Mouse (Mus musculus) frontal cortex, postnatal 25 days (tissue): ENCODE data around the gene Prr19.
A peak's percentile ranks its signal among the peaks of the same experiment; 100 is the strongest.
"Not testable (repeated sequence)": the region's sequence is repeated elsewhere in the genome, so short reads cannot be mapped to it uniquely, and the experiment has no call there.

Experiments used
- DNase-seq, 2 experiments: peaks; one replicate each; pipeline ENCODE4 v3.0.0; 2022; ENCODE audit warnings: low spot score in 2 of 2

The Prr19 gene

DNA sequence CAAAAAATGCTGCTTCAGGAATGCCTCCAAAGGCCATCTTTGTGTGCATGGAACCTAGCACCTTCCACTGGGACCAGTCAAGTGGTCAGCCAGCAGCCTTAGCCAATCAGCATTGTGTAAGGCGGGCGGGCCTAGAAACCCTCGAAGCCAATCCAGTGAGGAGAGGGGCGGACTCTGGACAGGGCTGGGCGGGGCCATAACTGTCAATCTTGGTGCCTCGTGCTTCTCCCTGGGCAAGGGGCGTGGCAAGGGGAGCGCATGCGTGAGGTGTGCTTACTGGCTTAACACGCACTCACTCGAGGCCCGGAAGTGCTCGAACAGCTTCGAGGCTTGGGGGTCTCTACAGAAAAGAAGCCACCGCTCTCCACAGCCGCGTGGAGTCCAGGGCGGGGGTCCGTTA, at the start of gene Prr19:
Prr19 (plus strand) TSS at position 349 of the 400 bp plus-strand sequence.
- DNase-seq: no peak

DNA sequence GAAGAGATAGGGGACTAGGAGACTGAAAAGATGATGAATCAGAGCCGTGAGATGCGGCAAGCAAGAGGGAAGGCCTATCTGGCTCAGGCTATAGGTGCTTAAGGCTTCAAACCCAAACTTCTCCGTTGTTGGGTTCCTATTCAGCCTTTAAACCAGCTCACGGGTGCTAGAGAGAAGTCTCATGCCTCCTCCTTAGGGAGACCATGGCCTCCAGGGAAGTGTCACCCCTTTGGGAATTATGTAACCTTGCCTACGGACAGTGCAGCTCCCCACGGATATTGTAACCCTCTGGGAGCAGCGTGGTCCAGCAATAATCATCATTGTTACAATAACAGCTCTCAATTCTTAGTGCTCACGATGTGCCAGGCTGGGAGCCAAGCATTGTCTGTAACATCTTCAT, 49.4 kb upstream of the Prr19 start:
- DNase-seq: no peak

DNA sequence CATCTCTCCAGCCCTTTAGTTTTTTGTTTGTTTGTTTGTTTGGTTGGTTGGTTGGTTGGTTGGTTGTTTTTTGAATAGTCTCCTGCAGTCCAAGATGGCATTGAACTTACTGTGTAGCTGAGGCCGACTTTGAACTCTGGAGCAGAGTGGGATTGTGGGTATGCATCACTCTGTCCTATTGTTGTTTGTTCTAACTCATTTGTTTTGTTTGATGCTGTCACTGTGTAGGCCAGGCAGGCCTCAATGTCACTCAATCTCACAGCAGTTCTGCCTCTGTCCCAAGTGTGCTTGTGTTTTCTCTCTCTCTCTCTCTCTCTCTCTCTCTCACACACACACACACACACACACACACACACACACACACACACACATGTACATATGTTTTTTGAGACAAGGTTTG, 39.3 kb upstream of the Prr19 start:
- DNase-seq: no peak

GRCm38 (mm10) chr7:25263968-25264870, 37.0 kb upstream of the Prr19 start:
- no peak for DNase-seq

DNA sequence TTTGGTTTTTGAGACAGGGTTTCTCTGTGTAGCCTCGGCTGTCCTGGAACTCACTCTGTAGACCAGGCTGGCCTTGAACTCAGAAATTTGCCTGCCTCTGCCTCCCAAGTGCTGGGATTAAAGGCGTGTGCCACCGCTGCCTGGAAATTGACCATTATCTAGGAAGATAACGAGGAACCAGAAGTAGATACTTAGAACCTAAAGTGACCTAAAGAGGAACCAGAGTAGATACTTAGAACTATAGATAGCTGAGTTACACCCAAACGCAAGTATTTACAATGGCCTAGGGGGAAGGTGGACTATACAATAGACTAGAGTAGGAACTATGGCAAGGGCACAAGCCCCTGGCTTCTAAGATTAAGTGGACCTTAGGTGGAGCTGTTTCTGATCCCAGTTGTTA, 35.5 kb upstream of the Prr19 start:
- DNase-seq: not testable (repeated sequence)

- no peak for DNase-seq
Measured at GRCm38 (mm10) chr7:25266180-25266962, 34.8 kb upstream of the Prr19 start.

- peak; percentile 97 to 98 for DNase-seq
Measured at GRCm38 (mm10) chr7:25267301-25267750, 33.9 kb upstream of the Prr19 start, which contains the start of gene Cic. Gene Cic, plus strand, starts transcription at chr7:25267704.

- DNase-seq: peak; percentile 94 to 98
Measured at GRCm38 (mm10) chr7:25267751-25268463, 33.3 kb upstream of the Prr19 start.

DNA sequence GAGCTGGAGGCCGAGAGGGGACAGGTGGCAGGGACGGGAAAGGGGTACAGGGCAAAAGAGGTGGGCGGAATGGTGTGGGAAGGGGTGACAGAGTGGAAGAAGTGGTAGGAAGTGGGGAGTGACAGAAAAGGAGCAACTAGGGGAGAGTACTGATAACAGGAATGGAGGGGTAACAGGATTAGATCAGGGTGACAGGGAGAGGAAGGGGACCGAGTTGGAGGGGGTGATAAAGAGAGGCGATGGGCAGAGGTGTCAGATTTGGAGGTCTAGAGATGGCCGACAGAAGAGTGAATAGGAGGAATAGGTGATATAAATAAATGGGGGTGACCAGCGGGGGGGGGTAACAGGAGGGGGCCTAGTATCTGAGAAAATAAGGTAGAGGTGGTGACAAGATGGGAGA, 32.6 kb upstream of the Prr19 start:
- no peak for DNase-seq

GRCm38 (mm10) chr7:25269029-25269428, 32.2 kb upstream of the Prr19 start:
- DNase-seq: no peak

DNA sequence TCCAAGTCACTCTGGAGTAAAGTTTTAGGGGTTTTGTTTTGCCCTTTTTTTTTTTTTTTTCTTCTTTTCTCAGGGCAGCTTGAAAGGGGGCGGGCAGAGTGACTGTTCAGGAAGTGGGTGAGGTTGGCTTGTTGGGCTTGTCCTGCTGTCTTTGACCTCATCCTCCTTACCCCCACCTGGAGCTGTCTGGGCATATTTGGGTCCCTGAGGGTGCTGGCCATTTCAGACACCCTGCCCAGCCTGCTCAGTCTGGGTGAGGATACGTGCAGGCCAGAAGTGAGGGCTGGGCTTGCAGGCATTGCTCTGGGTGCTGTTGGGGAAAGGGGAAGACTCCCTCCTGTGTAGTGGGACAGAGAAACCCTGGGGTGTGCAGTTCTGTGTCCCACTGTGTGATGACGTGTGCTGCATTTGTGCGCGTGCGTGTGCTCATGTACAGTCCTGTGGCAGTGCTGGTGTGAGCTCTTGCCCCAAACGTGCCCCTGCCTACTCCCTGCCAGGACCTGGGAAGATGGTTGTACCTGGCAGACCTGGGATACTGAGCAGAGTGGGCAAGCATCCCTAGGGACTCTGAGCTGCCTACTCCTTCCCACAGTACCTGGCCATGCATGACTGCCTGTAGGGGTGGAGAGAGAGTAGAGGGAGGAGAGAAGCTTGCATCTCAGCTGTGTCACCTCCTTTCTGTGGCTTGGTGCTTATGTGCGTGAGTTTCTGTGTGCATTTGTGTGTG, 31.5 kb upstream of the Prr19 start:
- no peak for DNase-seq

DNA sequence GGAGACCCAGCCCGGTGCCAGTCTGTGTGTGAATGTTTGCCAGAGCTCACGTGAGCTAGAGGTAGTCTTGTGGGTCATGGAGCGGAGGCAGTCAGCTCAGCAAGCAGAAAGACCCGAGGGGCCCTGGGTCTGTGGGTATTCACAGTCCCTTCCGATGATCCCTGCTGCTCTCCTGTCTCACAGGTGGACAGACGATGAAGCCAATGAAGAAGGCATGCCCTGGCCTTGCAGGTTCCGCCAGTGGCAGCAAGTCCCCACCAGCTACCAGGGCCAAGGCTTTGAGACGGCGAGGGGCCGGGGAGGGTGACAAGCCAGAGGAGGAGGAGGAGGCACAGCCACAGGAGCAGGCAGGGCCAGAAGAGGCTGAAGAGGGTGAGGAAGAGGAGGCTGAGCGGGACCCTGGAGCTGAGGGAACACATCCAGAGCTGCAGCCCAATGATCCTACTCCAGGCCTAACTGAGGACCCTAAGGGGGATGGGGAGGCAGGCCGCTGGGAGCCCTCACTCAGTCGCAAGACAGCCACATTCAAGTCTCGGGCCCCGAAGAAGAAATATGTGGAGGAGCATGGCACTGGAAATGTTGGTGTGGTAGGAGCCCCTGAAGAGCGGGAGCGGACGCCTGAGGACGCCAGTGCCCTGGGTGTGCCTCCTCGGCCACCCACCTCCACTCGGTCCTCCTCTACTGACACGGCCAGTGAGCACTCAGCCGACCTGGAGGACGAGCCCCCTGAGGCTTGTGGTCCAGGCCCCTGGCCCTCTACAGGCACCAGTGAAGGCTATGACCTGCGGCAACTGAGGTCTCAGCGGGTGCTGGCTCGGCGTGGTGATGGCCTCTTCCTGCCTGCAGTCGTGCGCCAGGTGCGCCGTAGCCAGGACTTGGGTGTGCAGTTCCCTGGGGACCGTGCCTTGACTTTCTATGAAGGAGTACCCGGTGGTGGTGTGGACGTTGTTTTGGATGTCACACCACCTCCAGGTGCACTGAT, 30.3 kb upstream of the Prr19 start:
- no peak for DNase-seq

DNA sequence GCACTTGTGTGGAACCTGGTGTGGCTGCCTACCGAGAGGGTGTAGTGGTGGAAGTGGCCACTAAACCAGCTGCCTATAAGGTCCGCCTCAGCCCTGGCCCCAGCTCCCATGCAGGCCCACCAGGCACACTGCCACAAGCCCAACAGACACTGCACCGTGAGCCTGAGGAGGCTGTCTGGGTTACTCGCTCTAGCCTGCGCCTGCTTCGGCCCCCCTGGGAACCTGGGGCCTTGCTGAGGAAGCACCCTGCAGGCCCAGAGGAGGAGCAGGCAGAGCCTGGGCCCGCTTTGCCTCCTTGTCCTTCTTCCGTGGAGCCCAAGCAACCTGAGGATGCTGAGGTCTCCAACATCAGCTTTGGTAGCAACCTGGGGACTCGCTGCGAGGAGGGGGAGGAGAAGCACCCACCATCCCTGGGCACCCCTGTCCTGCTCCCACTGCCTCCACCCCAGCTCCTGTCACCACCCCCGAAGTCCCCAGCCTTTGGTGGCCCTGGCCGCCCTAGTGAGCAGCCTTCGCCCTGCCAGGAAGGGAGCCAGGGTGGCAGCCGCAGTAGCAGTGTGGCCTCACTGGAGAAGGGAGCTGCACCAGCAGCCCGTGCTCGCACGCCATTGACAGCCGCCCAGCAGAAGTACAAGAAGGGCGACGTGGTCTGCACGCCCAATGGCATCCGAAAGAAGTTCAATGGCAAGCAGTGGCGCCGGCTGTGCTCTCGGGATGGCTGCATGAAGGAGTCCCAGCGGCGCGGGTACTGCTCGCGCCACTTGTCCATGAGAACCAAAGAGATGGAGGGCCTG, 29.4 kb upstream of the Prr19 start:
- no peak for DNase-seq

- no peak for DNase-seq
Measured at GRCm38 (mm10) chr7:25272445-25273258, 28.6 kb upstream of the Prr19 start.

DNA sequence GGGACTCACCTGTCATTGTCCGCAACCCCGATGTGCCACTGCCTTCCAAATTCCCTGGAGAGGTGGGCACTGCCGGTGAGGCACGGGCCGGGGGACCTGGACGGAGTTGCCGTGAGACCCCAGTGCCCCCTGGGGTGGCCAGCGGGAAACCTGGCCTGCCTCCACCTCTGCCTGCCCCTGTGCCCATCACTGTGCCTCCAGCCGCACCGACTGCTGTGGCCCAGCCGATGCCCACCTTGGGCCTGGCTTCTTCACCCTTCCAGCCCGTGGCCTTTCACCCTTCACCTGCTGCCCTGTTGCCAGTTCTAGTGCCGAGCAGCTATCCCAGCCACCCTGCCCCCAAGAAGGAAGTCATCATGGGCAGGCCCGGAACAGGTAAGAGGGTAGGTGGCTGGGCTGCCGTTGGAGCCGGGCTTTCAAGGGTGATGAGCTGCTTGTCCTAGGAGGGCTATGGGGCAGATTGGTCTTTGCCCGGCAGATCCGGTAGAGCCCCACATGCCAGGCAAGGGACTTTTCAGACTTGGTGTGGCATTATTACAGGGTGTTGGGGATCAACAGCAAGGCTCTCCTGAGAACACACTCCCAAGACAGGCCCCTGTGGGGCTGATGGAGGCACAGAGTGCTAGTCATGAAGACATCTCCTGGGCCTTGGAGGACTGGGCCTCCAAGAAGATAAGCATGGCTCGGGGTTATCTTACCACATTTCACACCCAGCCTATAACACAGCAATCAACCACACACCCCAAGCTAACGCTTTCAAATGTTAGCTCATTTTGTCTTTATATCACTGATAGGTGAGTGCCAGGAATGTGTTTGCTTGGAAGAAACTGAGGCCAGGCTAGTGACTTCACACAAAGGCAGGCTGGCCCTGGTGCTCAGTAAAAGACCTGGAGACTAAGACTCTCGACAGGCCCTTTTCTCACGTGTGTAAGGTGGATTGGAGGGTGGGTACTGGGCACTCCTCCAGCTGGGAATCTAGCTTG, 27.7 kb upstream of the Prr19 start:
- DNase-seq: no peak

DNA sequence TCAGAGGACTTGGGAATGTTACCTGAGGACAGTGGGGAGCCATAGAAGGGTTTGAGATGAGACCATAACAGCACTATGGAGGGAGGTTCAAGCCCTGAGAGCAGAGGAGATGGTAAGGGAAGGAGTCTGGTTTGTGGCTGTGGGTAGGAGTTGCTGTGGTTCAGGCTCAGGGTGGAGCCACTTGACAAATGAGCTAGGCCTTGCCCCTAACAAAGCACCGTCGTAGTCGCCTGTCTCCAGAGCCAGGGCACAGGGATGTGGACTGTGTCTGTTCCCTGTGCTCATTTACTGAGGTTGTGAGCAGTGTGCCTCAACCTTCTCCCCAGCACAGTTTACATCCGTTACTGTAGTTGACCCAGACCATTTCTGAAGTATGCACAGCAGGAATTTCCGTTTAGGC, 26.6 kb upstream of the Prr19 start:
- DNase-seq: no peak

- DNase-seq: no peak
Measured at GRCm38 (mm10) chr7:25274996-25275395, 26.2 kb upstream of the Prr19 start.
